Mouse (Mus musculus) limb, embryonic 14.5 days (tissue): ENCODE measurements around the gene Jade1. TPM values are rescaled to one million over a fixed set of nuclear protein-coding genes. Genes with fewer than 3 reads are reported as not detected.

Experiments used
- ATAC-seq: fragments of 200-750 bp; cut with Nextera tagmentation; 2 replicates; pipeline ENCODE4 v1.8.0; 2017; ENCODE audit warnings: low read depth, moderate number of reproducible peaks, moderate TSS enrichment; ENCODE audit not compliant: low FRiP score
- DNase-seq: peaks from one replicate; pipeline ENCODE4 v3.0.0-alpha.2; 2015; ENCODE audit warnings: low spot score
- H3K27ac ChIP-seq: fragments of 300-500 bp; sonication (generic); replicated peaks from 2 replicates; pipeline ENCODE4 v1.5.1; 2014; ENCODE audit warnings: low read depth, mild to moderate bottlenecking, low read length, moderate library complexity, mixed read lengths
- H3K27me3 ChIP-seq: fragments of 300-500 bp; sonication (generic); 2 replicates; pipeline ENCODE4 v1.6.1; 2014; ENCODE audit warnings: low read length, mixed read lengths; ENCODE audit not compliant: control insufficient read depth, insufficient read depth
- H3K36me3 ChIP-seq: fragments of 300-500 bp; sonication (generic); 2 replicates; pipeline ENCODE4 v1.6.1; 2014; ENCODE audit warnings: mild to moderate bottlenecking, low read length, moderate library complexity, mixed read lengths; ENCODE audit not compliant: control insufficient read depth, insufficient read depth
- H3K4me1 ChIP-seq: fragments of 300-500 bp; sonication (generic); 2 replicates; pipeline ENCODE4 v1.6.1; 2014; ENCODE audit warnings: antibody characterized with exemption, low read length, mixed read lengths; ENCODE audit not compliant: control insufficient read depth, insufficient read depth
- H3K4me2 ChIP-seq: fragments of 300-500 bp; sonication (generic); replicated peaks from 2 replicates; pipeline ENCODE4 v1.6.1; 2014; ENCODE audit warnings: low read depth, mild to moderate bottlenecking, low read length, moderate library complexity; ENCODE audit not compliant: severe bottlenecking
- H3K4me3 ChIP-seq: fragments of 300-500 bp; sonication (generic); replicated peaks from 2 replicates; pipeline ENCODE4 v1.5.1; 2014; ENCODE audit warnings: low read length
- H3K9ac ChIP-seq: fragments of 300-500 bp; sonication (generic); 2 replicates; pipeline ENCODE4 v1.6.1; 2014; ENCODE audit warnings: mild to moderate bottlenecking, low read depth, low read length, moderate library complexity; ENCODE audit not compliant: severe bottlenecking
- H3K9me3 ChIP-seq: fragments of 300-500 bp; sonication (generic); 2 replicates; pipeline ENCODE4 v1.6.1; 2016; ENCODE audit warnings: low read length; ENCODE audit not compliant: control insufficient read depth
- POLR2A ChIP-seq: fragments of 200-500 bp; IDR thresholded peaks from 2 replicates; pipeline ENCODE4 v1.8.0; 2012; ENCODE audit warnings: inconsistent platforms, mild to moderate bottlenecking, moderate library complexity, borderline replicate concordance; ENCODE audit not compliant: insufficient read depth, insufficient read length; ENCODE audit errors: extremely low read depth
- WGBS: fragments of 180-500 bp; shearing (Covaris S2); extraction: QIAGEN DNeasy Blood & Tissue Kit; methylation state at CpG from one replicate; pipeline ENCODE4 v1.1.7; 2014; 5-methylcytosine and 5-hydroxymethylcytosine counted together
- polyA plus RNA-seq, 2 experiments: library from polyadenylated mRNA; depleted of rRNA in 1 of 2; stranded (reverse) in 1 of 2; unstranded in 1 of 2; fragments of >200 nt; fragmentation: Nextera tagmentation in 1 of 2; extraction: Ambion mirVana in 1 of 2; gene quantifications; 2 replicates each; pipeline versions ENCODE4 v1.2.1 to v1.2.3; 2012 to 2014

Jade1 gene
- polyA plus RNA-seq, 2 experiments, result 8.8 to 12.8 TPM

GRCm38 (mm10) chr3:41563997-41564396 is 8.5 kb downstream of the Jade1 start:
- WGBS, result 1% methylated on average over 7 of the region's 7 CpGs
- TF ChIP-seq POLR2A, result no peak
- Histone ChIP-seq H3K4me3 (peak overlapping the region; percentile 72), H3K9ac (peak overlapping the region; percentile 69), H3K4me2 (peak overlapping the region; percentile 96), H3K9me3 (no peaks in the 10 kb centered on the region), H3K4me1 (peaks cover 4% of the 10 kb centered on the region; the same call in 1 of the 2 replicates), H3K27me3 (no peaks in the 10 kb centered on the region), H3K27ac (peak overlapping the region; percentile 86), H3K36me3 (no peaks in the 10 kb centered on the region)
- no peak for ATAC-seq
- DNase-seq, result no peak

GRCm38 (mm10) chr3:41564471-41565213 is 9.1 kb downstream of the Jade1 start:
- TF ChIP-seq POLR2A, result no peak
- peak overlapping the region; percentile 72 for H3K4me3 ChIP-seq
- peak overlapping the region; percentile 96 for H3K4me2 ChIP-seq
- ATAC-seq (peak; percentile 71), DNase-seq (peak; percentile 48)
- peak overlapping the region; percentile 83 for H3K27ac ChIP-seq
- H3K27me3 ChIP-seq, result no peaks in the 10 kb centered on the region
- under 1% methylated on average over 23 of the region's 60 CpGs for WGBS
- no peaks in the 10 kb centered on the region for H3K36me3 ChIP-seq
- no peaks in the 10 kb centered on the region for H3K9me3 ChIP-seq
- peaks cover 4% of the 10 kb centered on the region; the same call in 1 of the 2 replicates for H3K4me1 ChIP-seq
- H3K9ac ChIP-seq, result peak overlapping the region; percentile 78

- peak overlapping the region; percentile 96 for H3K4me2 ChIP-seq
- no peaks in the 10 kb centered on the region for H3K27me3 ChIP-seq
- H3K4me3 ChIP-seq, result peak overlapping the region; percentile 72
- DNase-seq (peak; percentile 68), ATAC-seq (peak; percentile 53)
- 0% methylated on average over 22 of the region's 61 CpGs for WGBS
- H3K9ac ChIP-seq, result peak overlapping the region; percentile 78
- H3K27ac ChIP-seq, result peak overlapping the region; percentile 83
- no peaks in the 10 kb centered on the region for H3K36me3 ChIP-seq
- TF ChIP-seq POLR2A, result no peak
- H3K4me1 ChIP-seq, result peaks cover 4% of the 10 kb centered on the region; the same call in 1 of the 2 replicates
- H3K9me3 ChIP-seq, result no peaks in the 10 kb centered on the region
Measured at GRCm38 (mm10) chr3:41565410-41565823, 9.9 kb downstream of the Jade1 start.

- TF ChIP-seq POLR2A, result 0 out of 2 replicates have a peak, but pooled peaks have one; percentile 26
- H3K4me2 ChIP-seq, result peak overlapping the region; percentile 96
- H3K27ac ChIP-seq, result peak overlapping the region; percentile 83
- WGBS, result 0% methylated on average over 24 of the region's 26 CpGs
- DNase-seq, result peak; percentile 81
- no peaks in the 10 kb centered on the region for H3K27me3 ChIP-seq
- peak overlapping the region; percentile 78 for H3K9ac ChIP-seq
- H3K4me3 ChIP-seq, result peak overlapping the region; percentile 72
- ATAC-seq, result peak; percentile 45
- no peaks in the 10 kb centered on the region for H3K9me3 ChIP-seq
- H3K36me3 ChIP-seq, result no peaks in the 10 kb centered on the region
- peaks cover 4% of the 10 kb centered on the region; the same call in 1 of the 2 replicates for H3K4me1 ChIP-seq
Measured at GRCm38 (mm10) chr3:41565955-41566354, 10.4 kb downstream of the Jade1 start.

- Histone ChIP-seq H3K27ac (no peak overlapping the region), H3K4me2 (no peak overlapping the region), H3K36me3 (no peaks in the 10 kb centered on the region), H3K4me1 (peaks cover 9% of the 10 kb centered on the region; the same call in 1 of the 2 replicates), H3K4me3 (no peak overlapping the region), H3K27me3 (no peaks in the 10 kb centered on the region), H3K9me3 (no peaks in the 10 kb centered on the region), H3K9ac (no peak overlapping the region)
- TF ChIP-seq POLR2A, result no peak
- ATAC-seq, result no peak
- 78% methylated on average over 5 of the region's 5 CpGs for WGBS
- no peak for DNase-seq
Measured at GRCm38 (mm10) chr3:41569943-41570342, 14.4 kb downstream of the Jade1 start.
